Mouse (Mus musculus): ENCODE data around the gene Cidec. TPM values are rescaled to one million over a fixed set of nuclear protein-coding genes. Genes with fewer than 3 reads are reported as not detected.

Cidec gene
- total RNA-seq, 2 experiments from 2014 or later, result 5.6 to 9.0 TPM

- DNase-seq (ENCODE audit: low spot score), result no peak
- intact Hi-C loops (cut with DNase I), result no loop called here
Observed at GRCm38 (mm10) chr6:113455007-113455406, 19.4 kb upstream of the Cidec start.

- DNase-seq (ENCODE audit: low spot score), result no peak
- intact Hi-C loops (cut with DNase I), result no loop called here
Observed at GRCm38 (mm10) chr6:113451839-113452238, 16.3 kb upstream of the Cidec start.

- intact Hi-C loops (cut with DNase I), result no loop called here
- no peak for DNase-seq (ENCODE audit: low spot score)
Observed at GRCm38 (mm10) chr6:113447639-113448038, 12.1 kb upstream of the Cidec start.

GRCm38 (mm10) chr6:113444207-113444965 is 8.8 kb upstream of the Cidec start:
- intact Hi-C loops (cut with DNase I), result no loop called here
- no peak for DNase-seq (ENCODE audit: low spot score)

- intact Hi-C loops (cut with DNase I), result loop anchor here (2.0 kb wide), 1 partner anchor 26 kb away; no protein-coding TSS in a partner anchor
- no peak for DNase-seq (ENCODE audit: low spot score)
Observed at GRCm38 (mm10) chr6:113443091-113443490, 7.5 kb upstream of the Cidec start.

- intact Hi-C loops (cut with DNase I), result loop anchor here (2.0 kb wide), 1 partner anchor 26 kb away; no protein-coding TSS in a partner anchor
- DNase-seq (ENCODE audit: low spot score), result peak; percentile 78
Observed at GRCm38 (mm10) chr6:113442442-113443090, 7.0 kb upstream of the Cidec start, which contains the start of gene Jagn1. Jagn1 (plus strand) TSS chr6:113442569.

GRCm38 (mm10) chr6:113442087-113442441 is 6.5 kb upstream of the Cidec start:
- intact Hi-C loops (cut with DNase I), result loop anchor here (2.0 kb wide), 1 partner anchor 27 kb away; no protein-coding TSS in a partner anchor
- no peak for DNase-seq (ENCODE audit: low spot score)

- DNase-seq (ENCODE audit: low spot score), result no peak
- intact Hi-C loops (cut with DNase I), result no loop called here
Observed at GRCm38 (mm10) chr6:113441147-113441680, 5.7 kb upstream of the Cidec start.

- DNase-seq (ENCODE audit: low spot score), result no peak
- intact Hi-C loops (cut with DNase I), result no loop called here
Observed at GRCm38 (mm10) chr6:113440686-113441085, 5.1 kb upstream of the Cidec start.

- no peak for DNase-seq (ENCODE audit: low spot score)
- intact Hi-C loops (cut with DNase I), result no loop called here
Observed at GRCm38 (mm10) chr6:113438721-113439430, 3.3 kb upstream of the Cidec start.

GRCm38 (mm10) chr6:113437135-113437534 is 1.6 kb upstream of the Cidec start:
- no peak for DNase-seq (ENCODE audit: low spot score)
- intact Hi-C loops (cut with DNase I), result no loop called here

GRCm38 (mm10) chr6:113434691-113435090 is 869 bp downstream of the Cidec start:
- intact Hi-C loops (cut with DNase I), result no loop called here

GRCm38 (mm10) chr6:113433661-113434060 is 1.9 kb downstream of the Cidec start:
- DNase-seq (ENCODE audit: low spot score), result no peak
- intact Hi-C loops (cut with DNase I), result no loop called here

More at GRCm38 (mm10) chr6:113434691-113435090, 869 bp downstream of the Cidec start:
- DNase-seq (ENCODE audit: low spot score), result no peak

- no peak for DNase-seq (ENCODE audit: low spot score)
- intact Hi-C loops (cut with DNase I), result no loop called here
Observed at GRCm38 (mm10) chr6:113431801-113432200, 3.8 kb downstream of the Cidec start.

GRCm38 (mm10) chr6:113430846-113431245 is 4.7 kb downstream of the Cidec start:
- no peak for DNase-seq (ENCODE audit: low spot score)
- intact Hi-C loops (cut with DNase I), result no loop called here

- intact Hi-C loops (cut with DNase I), result no loop called here
- no peak for DNase-seq (ENCODE audit: low spot score)
Observed at GRCm38 (mm10) chr6:113429965-113430364, 5.6 kb downstream of the Cidec start.

GRCm38 (mm10) chr6:113428006-113428405 is 7.6 kb downstream of the Cidec start:
- intact Hi-C loops (cut with DNase I), result no loop called here

GRCm38 (mm10) chr6:113427397-113427796 is 8.2 kb downstream of the Cidec start:
- DNase-seq (ENCODE audit: low spot score), result no peak
- intact Hi-C loops (cut with DNase I), result no loop called here

More at GRCm38 (mm10) chr6:113428006-113428405, 7.6 kb downstream of the Cidec start:
- no peak for DNase-seq (ENCODE audit: low spot score)

- DNase-seq (ENCODE audit: low spot score), result no peak
- intact Hi-C loops (cut with DNase I), result no loop called here
Observed at GRCm38 (mm10) chr6:113426696-113427095, 8.9 kb downstream of the Cidec start.

- DNase-seq (ENCODE audit: low spot score), result no peak
- intact Hi-C loops (cut with DNase I), result no loop called here
Observed at GRCm38 (mm10) chr6:113424187-113424586, 11.4 kb downstream of the Cidec start.
